19 mouse cellular contexts compared by ENCODE assay signal in genomic region chr17:34582528-34582927, GRCm38 (mm10).
"Had no signal": no experiment of that assay in that cellular context is flagged by ENCODE, and none has a peak within 500 bp of the region (broad histone marks: within the 10 kb centered on the region; RNA-seq: fewer than 3 reads in every experiment).

No protein-coding gene starts in this region.

- H3K9ac ChIP-seq: limb, embryonic 13.5 days; liver, embryonic 12.5 days; liver, embryonic 15.5 days; lung, embryonic 15.5 days; midbrain, embryonic 12.5 days; neural tube, embryonic 13.5 days; stomach, embryonic 15.5 days had no signal

- H3K27ac ChIP-seq: kidney, postnatal 0 days; limb, embryonic 13.5 days; liver, embryonic 12.5 days; liver, embryonic 15.5 days; lung, embryonic 15.5 days; neural tube, embryonic 13.5 days; stomach, embryonic 15.5 days had no signal

- H3K4me2 ChIP-seq: limb, embryonic 13.5 days; liver, embryonic 12.5 days; liver, embryonic 15.5 days; lung, embryonic 15.5 days; midbrain, embryonic 12.5 days; neural tube, embryonic 13.5 days; stomach, embryonic 15.5 days had no signal

- H3K9me3 ChIP-seq: limb, embryonic 13.5 days; liver, embryonic 12.5 days; liver, embryonic 15.5 days; lung, embryonic 15.5 days; megakaryocyte, embryonic 14.5 days; midbrain, embryonic 12.5 days; neural tube, embryonic 13.5 days; stomach, embryonic 15.5 days had no signal

- H3K36me3 ChIP-seq: limb, embryonic 13.5 days; liver, embryonic 12.5 days; liver, embryonic 15.5 days; lung, embryonic 15.5 days; midbrain, embryonic 12.5 days; neural tube, embryonic 13.5 days; stomach, embryonic 15.5 days had no signal

- DNase-seq: kidney, adult 2 months; left cerebral cortex, postnatal 4 days; liver; lung, adult 18-20 months; lung, postnatal 10 days; lung, postnatal 36 days; retina, postnatal 1 day; right cerebral cortex, postnatal 25 days; thymus, postnatal 25 days had no signal

- H3K4me3 ChIP-seq: limb, embryonic 13.5 days; liver, embryonic 12.5 days; liver, embryonic 15.5 days; lung, embryonic 15.5 days; megakaryocyte, embryonic 14.5 days; midbrain, embryonic 12.5 days; myocyte; neural tube, embryonic 13.5 days; stomach, embryonic 15.5 days had no signal

- H3K27me3 ChIP-seq: limb, embryonic 13.5 days; lung, embryonic 15.5 days; midbrain, embryonic 12.5 days; neural tube, embryonic 13.5 days; stomach, embryonic 15.5 days had no signal

- ATAC-seq: liver, embryonic 12.5 days had no signal
